Mouse (Mus musculus): ENCODE data around the gene Mctp1.
"Not testable (repeated sequence)": the region's sequence is repeated elsewhere in the genome, so short reads cannot be mapped to it uniquely, and the experiment has no call there.

Gene Mctp1

GRCm38 (mm10) chr13:76383972-76384663, at the start of gene Mctp1:
Gene Mctp1 (plus strand): TSS chr13:76384535.
- peak; percentile 69 for DNase-seq

GRCm38 (mm10) chr13:76345941-76346340, 38.4 kb upstream of the Mctp1 start:
- DNase-seq, result not testable (repeated sequence)

GRCm38 (mm10) chr13:76358720-76359119, 25.6 kb upstream of the Mctp1 start:
- no peak for DNase-seq

- peak; percentile 53 for DNase-seq
Observed at GRCm38 (mm10) chr13:76384664-76385435, 515 bp downstream of the Mctp1 start.

GRCm38 (mm10) chr13:76388615-76389014, 4.3 kb downstream of the Mctp1 start:
- DNase-seq, result no peak

- no peak for DNase-seq
Observed at GRCm38 (mm10) chr13:76391920-76392319, 7.6 kb downstream of the Mctp1 start.

- no peak for DNase-seq
Observed at GRCm38 (mm10) chr13:76393106-76393505, 8.8 kb downstream of the Mctp1 start.

- no peak for DNase-seq
Observed at GRCm38 (mm10) chr13:76395906-76396305, 11.6 kb downstream of the Mctp1 start.

GRCm38 (mm10) chr13:76409296-76409695, 25.0 kb downstream of the Mctp1 start:
- no peak for DNase-seq

- DNase-seq, result no peak
Observed at GRCm38 (mm10) chr13:76410665-76411064, 26.3 kb downstream of the Mctp1 start.

- DNase-seq, result no peak
Observed at GRCm38 (mm10) chr13:76415346-76415745, 31.0 kb downstream of the Mctp1 start.

GRCm38 (mm10) chr13:76420111-76420510, 35.8 kb downstream of the Mctp1 start:
- DNase-seq, result peak; percentile 6

GRCm38 (mm10) chr13:76421075-76421474, 36.7 kb downstream of the Mctp1 start:
- DNase-seq, result no peak

GRCm38 (mm10) chr13:76422124-76422523, 37.8 kb downstream of the Mctp1 start:
- no peak for DNase-seq

- DNase-seq, result no peak
Observed at GRCm38 (mm10) chr13:76429456-76429855, 45.1 kb downstream of the Mctp1 start.

- DNase-seq, result no peak
Observed at GRCm38 (mm10) chr13:76429927-76430326, 45.6 kb downstream of the Mctp1 start.

GRCm38 (mm10) chr13:76431946-76432345, 47.6 kb downstream of the Mctp1 start:
- DNase-seq, result no peak

- no peak for DNase-seq
Observed at GRCm38 (mm10) chr13:76433438-76433837, 49.1 kb downstream of the Mctp1 start.

- no peak for DNase-seq
Observed at GRCm38 (mm10) chr13:76436426-76436825, 52.1 kb downstream of the Mctp1 start.

GRCm38 (mm10) chr13:76438765-76439164, 54.4 kb downstream of the Mctp1 start:
- DNase-seq, result no peak

- no peak for DNase-seq
Observed at GRCm38 (mm10) chr13:76446059-76446458, 61.7 kb downstream of the Mctp1 start.

GRCm38 (mm10) chr13:76447528-76447927, 63.2 kb downstream of the Mctp1 start:
- no peak for DNase-seq

- DNase-seq, result not testable (repeated sequence)
Observed at GRCm38 (mm10) chr13:76451526-76451925, 67.2 kb downstream of the Mctp1 start.

GRCm38 (mm10) chr13:76481601-76482000, 97.3 kb downstream of the Mctp1 start:
- no peak for DNase-seq

Data from kidney, postnatal 10 days (tissue).